Mouse (Mus musculus): ENCODE measurements around the gene Pcdh9. TPM values are rescaled to one million over a fixed set of nuclear protein-coding genes. Genes with fewer than 3 reads are reported as not detected.

Pcdh9 gene
- total and polyA plus RNA-seq, 3 experiments = 0.70 to 1.8 (median 1.2) TPM

DNA sequence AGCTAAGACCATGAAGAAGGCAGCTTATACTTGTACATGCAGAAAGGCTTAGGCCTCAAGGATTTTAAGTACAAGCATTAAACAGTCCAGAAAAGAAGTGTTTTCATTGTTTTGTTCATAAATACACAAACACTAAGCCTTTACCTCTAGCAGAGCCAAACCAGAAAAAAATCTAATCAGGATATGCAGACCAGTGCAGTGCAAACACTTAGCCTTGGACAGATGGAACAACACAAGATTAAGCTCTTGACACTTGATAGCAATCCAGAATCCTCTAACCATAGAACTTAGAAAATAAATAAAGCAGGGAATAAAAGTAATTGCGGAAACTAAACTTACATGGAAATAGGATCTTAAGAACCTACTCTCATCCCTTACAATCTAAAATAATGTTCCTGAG, 10.4 kb downstream of the Pcdh9 start:
- H3K9ac ChIP-seq (ENCODE audit: low read depth, low read length) = no peak overlapping the region
- no peak for TF ChIP-seq POLR2A (IDR thresholded peaks at IDR 0.05; ENCODE audit: insufficient read depth, low read depth, low read length)
- TF ChIP-seq EP300 (IDR thresholded peaks at IDR 0.05; ENCODE audit: insufficient read depth, low read depth, low read length) = no peak
- TF ChIP-seq CTCF (IDR thresholded peaks at IDR 0.05) = no peak
- no peaks in the 10 kb centered on the region for H3K27me3 ChIP-seq (ENCODE audit: control insufficient read depth, insufficient read depth, low read length)
- no peak overlapping the region for H3K4me3 ChIP-seq
- intact Hi-C loops (cut with DNase I) = no loop called here
- H3K79me2 ChIP-seq (replicated peaks; ENCODE audit: control insufficient read depth, insufficient read depth, low read length) = no peaks in the 10 kb centered on the region
- no peaks in the 10 kb centered on the region for H3K36me3 ChIP-seq (ENCODE audit: control insufficient read depth, insufficient read depth, low read length)
- 86% methylated on average over 1 of the region's 1 CpGs for WGBS
- H3K27ac ChIP-seq = no peak overlapping the region
- no peak for DNase-seq
- no peaks in the 10 kb centered on the region; the same call in 1 of the 2 replicates for H3K4me1 ChIP-seq (ENCODE audit: control insufficient read depth, insufficient read depth, low read length)

- DNase-seq = no peak
- WGBS = 72% methylated on average over 1 of the region's 1 CpGs
- Histone ChIP-seq H3K4me3 (no peak overlapping the region), H3K36me3 (ENCODE audit: control insufficient read depth, insufficient read depth, low read length) (no peaks in the 10 kb centered on the region), H3K9ac (ENCODE audit: low read depth, low read length) (no peak overlapping the region), H3K27me3 (ENCODE audit: control insufficient read depth, insufficient read depth, low read length) (no peaks in the 10 kb centered on the region), H3K27ac (no peak overlapping the region), H3K79me2 (replicated peaks; ENCODE audit: control insufficient read depth, insufficient read depth, low read length) (no peaks in the 10 kb centered on the region), H3K4me1 (ENCODE audit: control insufficient read depth, insufficient read depth, low read length) (no peaks in the 10 kb centered on the region)
- TF ChIP-seq POLR2A (IDR thresholded peaks at IDR 0.05; ENCODE audit: insufficient read depth, low read depth, low read length) = no peak
- intact Hi-C loops (cut with DNase I) = no loop called here
Observed at GRCm38 (mm10) chr14:93875968-93876367, 14.5 kb downstream of the Pcdh9 start.

DNA sequence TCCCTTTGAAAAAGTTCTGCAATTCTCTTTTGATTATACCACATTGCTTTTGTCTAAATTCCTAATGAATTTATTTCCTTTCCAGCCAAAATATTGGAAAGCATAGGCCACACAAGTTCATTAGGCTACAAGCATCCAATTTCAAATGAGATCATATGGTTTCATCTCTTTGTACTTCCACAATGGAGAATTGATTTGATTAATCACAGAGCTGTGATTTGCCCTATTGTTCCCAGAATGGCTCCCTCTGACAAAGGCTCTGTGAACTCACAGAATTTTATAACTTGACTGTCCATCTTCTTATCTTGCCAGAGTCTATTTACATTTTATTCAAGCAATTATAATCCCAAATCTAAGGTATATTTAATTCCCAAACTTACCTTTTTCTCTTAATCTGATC, 22.3 kb downstream of the Pcdh9 start:
- no peaks in the 10 kb centered on the region for H3K4me1 ChIP-seq (ENCODE audit: control insufficient read depth, insufficient read depth, low read length)
- H3K36me3 ChIP-seq (ENCODE audit: control insufficient read depth, insufficient read depth, low read length) = no peaks in the 10 kb centered on the region
- H3K27ac ChIP-seq = no peak overlapping the region
- no peak for DNase-seq
- no peaks in the 10 kb centered on the region for H3K79me2 ChIP-seq (replicated peaks; ENCODE audit: control insufficient read depth, insufficient read depth, low read length)
- no peaks in the 10 kb centered on the region for H3K27me3 ChIP-seq (ENCODE audit: control insufficient read depth, insufficient read depth, low read length)
- H3K9ac ChIP-seq (ENCODE audit: low read depth, low read length) = no peak overlapping the region
- H3K4me3 ChIP-seq = no peak overlapping the region
- intact Hi-C loops (cut with DNase I) = no loop called here
- TF ChIP-seq EP300 (IDR thresholded peaks at IDR 0.05; ENCODE audit: insufficient read depth, low read depth, low read length) (no peak), CTCF (IDR thresholded peaks at IDR 0.05) (no peak), POLR2A (IDR thresholded peaks at IDR 0.05; ENCODE audit: insufficient read depth, low read depth, low read length) (no peak)

DNA sequence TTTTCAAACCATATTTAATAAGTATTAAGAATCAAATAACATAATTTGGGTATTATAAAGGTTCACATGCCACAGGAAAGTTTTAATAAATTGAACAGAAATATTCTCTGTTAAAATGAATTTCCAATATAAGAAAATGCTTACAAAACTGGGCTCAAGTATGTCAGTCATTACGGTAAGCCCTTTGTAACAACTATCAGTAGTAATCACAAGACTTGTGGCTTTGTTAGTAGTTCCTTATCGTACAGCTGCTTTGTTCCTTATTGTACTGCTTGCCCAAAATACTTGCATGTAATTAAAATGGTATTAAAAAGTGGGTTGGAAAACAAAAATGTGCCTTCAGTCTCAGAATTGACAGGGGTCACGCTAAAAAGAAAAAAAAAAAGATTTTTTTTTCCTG, 32.4 kb downstream of the Pcdh9 start:
- no peaks in the 10 kb centered on the region for H3K36me3 ChIP-seq (ENCODE audit: control insufficient read depth, insufficient read depth, low read length)
- no peaks in the 10 kb centered on the region for H3K27me3 ChIP-seq (ENCODE audit: control insufficient read depth, insufficient read depth, low read length)
- H3K4me3 ChIP-seq = no peak overlapping the region
- no peaks in the 10 kb centered on the region for H3K79me2 ChIP-seq (replicated peaks; ENCODE audit: control insufficient read depth, insufficient read depth, low read length)
- no peak overlapping the region for H3K9ac ChIP-seq (ENCODE audit: low read depth, low read length)
- TF ChIP-seq EP300 (IDR thresholded peaks at IDR 0.05; ENCODE audit: insufficient read depth, low read depth, low read length) (no peak), POLR2A (IDR thresholded peaks at IDR 0.05; ENCODE audit: insufficient read depth, low read depth, low read length) (no peak), CTCF (IDR thresholded peaks at IDR 0.05) (no peak)
- DNase-seq = no peak
- no peaks in the 10 kb centered on the region for H3K4me1 ChIP-seq (ENCODE audit: control insufficient read depth, insufficient read depth, low read length)
- intact Hi-C loops (cut with DNase I) = no loop called here
- WGBS = 72% methylated on average over 3 of the region's 3 CpGs
- no peak overlapping the region for H3K27ac ChIP-seq

DNA sequence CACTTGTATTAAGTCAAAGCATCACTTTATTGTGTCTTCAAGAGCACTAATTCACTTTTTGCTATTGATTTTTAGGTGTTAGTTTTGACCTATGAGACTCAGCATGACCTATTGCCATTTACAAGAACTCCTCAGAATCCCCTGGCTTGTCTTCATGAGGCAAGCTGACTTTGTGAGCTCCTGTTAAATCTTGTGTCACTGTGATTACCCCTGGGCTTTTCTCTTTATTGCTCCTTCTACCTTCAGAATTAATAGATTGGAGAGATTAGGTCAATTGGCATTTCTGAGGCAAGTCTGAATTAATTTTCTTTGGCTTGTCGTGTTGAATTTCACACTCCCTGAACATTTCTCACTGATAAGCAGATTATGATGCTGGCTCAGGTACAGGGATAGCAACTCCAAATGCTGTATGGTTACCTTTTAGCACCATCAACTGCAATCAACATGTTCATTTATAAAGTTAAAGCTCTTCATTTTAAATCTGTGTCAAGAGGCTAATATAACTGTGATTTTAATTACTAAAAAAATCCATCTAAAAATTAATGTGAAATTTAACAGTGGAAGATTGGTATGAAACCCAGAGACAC, 44.3 kb downstream of the Pcdh9 start:
- Histone ChIP-seq H3K4me1 (ENCODE audit: control insufficient read depth, insufficient read depth, low read length) (no peaks in the 10 kb centered on the region), H3K27ac (no peak overlapping the region), H3K27me3 (ENCODE audit: control insufficient read depth, insufficient read depth, low read length) (no peaks in the 10 kb centered on the region), H3K9ac (ENCODE audit: low read depth, low read length) (no peak overlapping the region), H3K4me3 (no peak overlapping the region), H3K36me3 (ENCODE audit: control insufficient read depth, insufficient read depth, low read length) (no peaks in the 10 kb centered on the region), H3K79me2 (replicated peaks; ENCODE audit: control insufficient read depth, insufficient read depth, low read length) (no peaks in the 10 kb centered on the region)
- DNase-seq = no peak
- intact Hi-C loops (cut with DNase I) = no loop called here
- TF ChIP-seq CTCF (IDR thresholded peaks at IDR 0.05) (no peak), POLR2A (IDR thresholded peaks at IDR 0.05; ENCODE audit: insufficient read depth, low read depth, low read length) (no peak), EP300 (IDR thresholded peaks at IDR 0.05; ENCODE audit: insufficient read depth, low read depth, low read length) (no peak)
- WGBS = 40% methylated on average over 1 of the region's 1 CpGs

- no peak overlapping the region for H3K27ac ChIP-seq
- intact Hi-C loops (cut with DNase I) = no loop called here
- H3K27me3 ChIP-seq (ENCODE audit: control insufficient read depth, insufficient read depth, low read length) = no peaks in the 10 kb centered on the region
- H3K4me1 ChIP-seq (ENCODE audit: control insufficient read depth, insufficient read depth, low read length) = no peaks in the 10 kb centered on the region
- H3K79me2 ChIP-seq (replicated peaks; ENCODE audit: control insufficient read depth, insufficient read depth, low read length) = no peaks in the 10 kb centered on the region
- no peak overlapping the region for H3K4me3 ChIP-seq
- no peak for TF ChIP-seq CTCF (IDR thresholded peaks at IDR 0.05)
- TF ChIP-seq EP300 (IDR thresholded peaks at IDR 0.05; ENCODE audit: insufficient read depth, low read depth, low read length) = no peak
- TF ChIP-seq POLR2A (IDR thresholded peaks at IDR 0.05; ENCODE audit: insufficient read depth, low read depth, low read length) = no peak
- H3K9ac ChIP-seq (ENCODE audit: low read depth, low read length) = no peak overlapping the region
- WGBS = 79% methylated on average over 3 of the region's 3 CpGs
- no peaks in the 10 kb centered on the region for H3K36me3 ChIP-seq (ENCODE audit: control insufficient read depth, insufficient read depth, low read length)
- no peak for DNase-seq
Observed at GRCm38 (mm10) chr14:93842686-93843288, 47.7 kb downstream of the Pcdh9 start.

All from heart, adult 2 months (tissue).